Mouse (Mus musculus) heart, adult 9 months (tissue): ENCODE measurements at regions not wholly inside any gene's neighbourhood (a gene's known extent, or its start where the extent isn't known, plus 50 kb on each side); places are given as distances from the start of the nearest gene placed in this dataset.

ENCODE experiments used
- DNase-seq, 2 experiments: peaks; one replicate each; pipeline ENCODE4 v3.0.0; 2022; ENCODE audit warnings: low spot score in 2 of 2

GRCm38 (mm10) chr4:55741355-55741754 lies 209.1 kb upstream of the Klf4 start:
- peak; percentile 37 to 79 for DNase-seq

GRCm38 (mm10) chr4:55740062-55740461 lies 207.8 kb upstream of the Klf4 start:
- DNase-seq = no peak

GRCm38 (mm10) chr4:55738714-55739113 lies 206.4 kb upstream of the Klf4 start:
- no peak for DNase-seq

GRCm38 (mm10) chr4:55735453-55735852 lies 203.2 kb upstream of the Klf4 start:
- DNase-seq = no peak

GRCm38 (mm10) chr4:55734331-55734730 lies 202.1 kb upstream of the Klf4 start:
- no peak for DNase-seq

- peak; percentile 46 to 51 for DNase-seq
Measured at GRCm38 (mm10) chr4:55733223-55733622, 201.0 kb upstream of the Klf4 start.

GRCm38 (mm10) chr4:55732006-55732405 lies 199.7 kb upstream of the Klf4 start:
- peak; percentile 69 to 77 for DNase-seq

- DNase-seq = no peak
Measured at GRCm38 (mm10) chr4:55730266-55730665, 198.0 kb upstream of the Klf4 start.

GRCm38 (mm10) chr4:55727178-55727577 lies 194.9 kb upstream of the Klf4 start:
- no peak for DNase-seq

- DNase-seq = no peak
Measured at GRCm38 (mm10) chr4:55726081-55726480, 193.8 kb upstream of the Klf4 start.

GRCm38 (mm10) chr4:55724286-55724685 lies 192.0 kb upstream of the Klf4 start:
- DNase-seq = no peak

- DNase-seq = peak; percentile 65 to 70
Measured at GRCm38 (mm10) chr4:55723124-55723523, 190.9 kb upstream of the Klf4 start.

- no peak for DNase-seq
Measured at GRCm38 (mm10) chr4:55722388-55722787, 190.1 kb upstream of the Klf4 start.

GRCm38 (mm10) chr4:55721834-55722233 lies 189.6 kb upstream of the Klf4 start:
- peak; percentile 36 to 39 for DNase-seq

- DNase-seq = peak; percentile 37 to 62
Measured at GRCm38 (mm10) chr4:55718438-55718837, 186.2 kb upstream of the Klf4 start.

- DNase-seq = peak; percentile 64 to 69
Measured at GRCm38 (mm10) chr4:55716161-55716651, 183.9 kb upstream of the Klf4 start.

GRCm38 (mm10) chr4:55711500-55712341 lies 179.5 kb upstream of the Klf4 start:
- DNase-seq = no peak

- DNase-seq = no peak
Measured at GRCm38 (mm10) chr4:55710476-55710875, 178.2 kb upstream of the Klf4 start.

- no peak for DNase-seq
Measured at GRCm38 (mm10) chr4:55708808-55709207, 176.5 kb upstream of the Klf4 start.

- no peak for DNase-seq
Measured at GRCm38 (mm10) chr4:55707916-55708315, 175.7 kb upstream of the Klf4 start.

GRCm38 (mm10) chr4:55704921-55705320 lies 172.7 kb upstream of the Klf4 start:
- no peak for DNase-seq

- DNase-seq = no peak
Measured at GRCm38 (mm10) chr4:55703346-55703916, 171.2 kb upstream of the Klf4 start.

GRCm38 (mm10) chr4:55701334-55701733 lies 169.1 kb upstream of the Klf4 start:
- DNase-seq = peak in 1 of 2 experiments; percentile 48
